In the genomic region with DNA sequence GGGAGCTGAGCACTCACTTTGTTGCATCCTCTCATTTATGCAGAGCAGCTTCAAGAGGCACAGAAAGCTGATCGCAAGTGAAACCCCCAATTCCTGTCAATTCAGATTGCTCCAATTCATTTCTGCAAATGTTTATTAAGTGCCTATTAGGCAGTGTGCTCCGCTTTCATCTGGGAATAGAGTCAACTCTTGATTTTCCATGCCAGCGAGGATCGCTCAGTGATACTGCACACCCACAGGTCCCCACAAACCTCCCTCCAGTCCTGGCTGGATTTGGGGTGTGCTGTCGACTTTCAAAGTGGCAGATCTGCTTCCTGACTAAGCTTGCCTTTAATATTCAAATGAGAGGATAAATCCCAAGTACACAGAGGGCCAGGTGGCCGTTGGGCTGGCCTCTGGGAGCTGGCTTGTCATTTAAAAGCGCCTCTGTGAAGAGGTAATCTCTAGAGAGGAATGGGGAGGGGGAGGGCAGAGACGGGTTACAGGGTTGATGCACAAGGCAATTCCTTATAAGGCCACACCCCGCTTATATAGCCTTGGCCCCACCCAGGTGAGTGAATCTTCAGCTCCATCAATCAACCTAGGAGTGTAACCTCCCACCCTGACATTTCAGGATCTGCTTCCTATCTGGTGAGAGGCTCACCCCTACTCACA, we compare ENCODE assay signal across 14 mouse cellular contexts.
DNase-seq lines count a peak whose midpoint lies in the region; ATAC-seq and TF ChIP-seq lines count a peak whose summit lies in the region.
"Had no signal": no experiment of that assay in that cellular context is flagged by ENCODE, and none has a peak within 500 bp of the region (broad histone marks: within the 10 kb centered on the region; RNA-seq: fewer than 3 reads in every experiment).

No protein-coding gene starts in this region.

- H3K4me3 ChIP-seq in heart, embryonic 11.5 days (ENCODE audit: low read depth, low read length) = no peak overlapping the region
- H3K4me3 ChIP-seq in E14TG2a.4 (replicated peaks; ENCODE audit: low read length) = peak overlapping the region; percentile 35; the same call in 1 of the 2 replicates
- H3K4me3 ChIP-seq in embryonic facial prominence, embryonic 14.5 days (ENCODE audit: low read depth, low read length) = no peak overlapping the region
- no peak overlapping the region for H3K4me3 ChIP-seq in intestine, embryonic 16.5 days (ENCODE audit: low read length)
- H3K4me3 ChIP-seq: embryonic facial prominence, embryonic 13.5 days had no signal

- DNase-seq in heart, postnatal 25 days (ENCODE audit: low spot score) = no peak
- DNase-seq in embryonic facial prominence, embryonic 14.5 days (ENCODE audit: low spot score) = peak; percentile 37
- DNase-seq in cerebellum, adult 9-11 months = no peak
- DNase-seq in frontal cortex, postnatal 10 days (ENCODE audit: low spot score in 2 of 2) = no peak
- DNase-seq: cerebellum, adult 8-10 months; kidney, adult 18-20 months; liver; lung, postnatal 10 days; thymus, postnatal 14 days had no signal

- TF ChIP-seq CTCF in E14TG2a.4 (conservative IDR thresholded peaks at IDR 0.05; ENCODE audit: low read length) = no peak

- H3K4me1 ChIP-seq in heart, embryonic 11.5 days (ENCODE audit: control insufficient read depth, insufficient read depth, low read length) = peaks cover 61% of the 10 kb centered on the region
- H3K4me1 ChIP-seq in E14TG2a.4 (replicated peaks; ENCODE audit: low read depth, low read length) = peaks cover 75% of the 10 kb centered on the region
- no peaks in the 10 kb centered on the region for H3K4me1 ChIP-seq in embryonic facial prominence, embryonic 14.5 days (ENCODE audit: control insufficient read depth, insufficient read depth, low read length)
- H3K4me1 ChIP-seq in intestine, embryonic 16.5 days (ENCODE audit: control insufficient read depth, insufficient read depth, low read length) = peaks cover 16% of the 10 kb centered on the region
- H3K4me1 ChIP-seq: embryonic facial prominence, embryonic 13.5 days had no signal

- no peak overlapping the region for H3K4me2 ChIP-seq in heart, embryonic 11.5 days
- no peak overlapping the region for H3K4me2 ChIP-seq in embryonic facial prominence, embryonic 14.5 days (ENCODE audit: low read depth, low read length)
- H3K4me2 ChIP-seq in intestine, embryonic 16.5 days (ENCODE audit: low read depth, low read length) = no peak overlapping the region
- H3K4me2 ChIP-seq: embryonic facial prominence, embryonic 13.5 days had no signal

- no peaks in the 10 kb centered on the region for H3K9me3 ChIP-seq in heart, embryonic 11.5 days (replicated peaks; ENCODE audit: control insufficient read depth, low read length)
- H3K9me3 ChIP-seq in E14TG2a.4 (ENCODE audit: low read length) = no peaks in the 10 kb centered on the region
- no peaks in the 10 kb centered on the region for H3K9me3 ChIP-seq in embryonic facial prominence, embryonic 14.5 days (ENCODE audit: control insufficient read depth, low read length)
- no peaks in the 10 kb centered on the region for H3K9me3 ChIP-seq in intestine, embryonic 16.5 days (ENCODE audit: control insufficient read depth, low read length)
- H3K9me3 ChIP-seq: embryonic facial prominence, embryonic 13.5 days had no signal

- no peak overlapping the region for H3K9ac ChIP-seq in heart, embryonic 11.5 days (ENCODE audit: low read depth, low read length)
- H3K9ac ChIP-seq in embryonic facial prominence, embryonic 14.5 days (ENCODE audit: low read depth, low read length) = no peak overlapping the region
- no peak overlapping the region for H3K9ac ChIP-seq in intestine, embryonic 16.5 days (ENCODE audit: low read depth, low read length)
- H3K9ac ChIP-seq: embryonic facial prominence, embryonic 13.5 days had no signal

- ATAC-seq in heart, embryonic 11.5 days (replicated peaks; ENCODE audit: insufficient number of reproducible peaks, low FRiP score, low TSS enrichment) = no peak
- peak; percentile 45 for ATAC-seq in embryonic facial prominence, embryonic 14.5 days (ENCODE audit: low read depth)
- ATAC-seq in intestine, embryonic 16.5 days = 0 out of 2 replicates have a peak, but pooled peaks have one; percentile 46
- ATAC-seq in megakaryocyte progenitor cell, adult 5-6 weeks (replicated peaks; ENCODE audit: poor library complexity) = no peak

- peaks cover 3% of the 10 kb centered on the region; the same call in 1 of the 2 replicates for H3K36me3 ChIP-seq in heart, embryonic 11.5 days (ENCODE audit: control insufficient read depth, insufficient read depth, low read length)
- peaks cover 56% of the 10 kb centered on the region for H3K36me3 ChIP-seq in E14TG2a.4 (ENCODE audit: insufficient read depth, low read length)
- H3K36me3 ChIP-seq in embryonic facial prominence, embryonic 14.5 days (ENCODE audit: control insufficient read depth, insufficient read depth, low read length) = 0 out of 2 replicates have a peak, but pooled peaks cover 6% of the 10 kb centered on the region
- H3K36me3 ChIP-seq in intestine, embryonic 16.5 days (ENCODE audit: control insufficient read depth, insufficient read depth, low read length) = no peaks in the 10 kb centered on the region

- H3K27me3 ChIP-seq in heart, embryonic 11.5 days (ENCODE audit: control insufficient read depth, insufficient read depth, low read length) = no peaks in the 10 kb centered on the region
- H3K27me3 ChIP-seq in E14TG2a.4 (ENCODE audit: insufficient read depth, low read length) = no peaks in the 10 kb centered on the region
- no peaks in the 10 kb centered on the region for H3K27me3 ChIP-seq in embryonic facial prominence, embryonic 14.5 days (replicated peaks; ENCODE audit: control insufficient read depth, insufficient read depth, low read length)
- H3K27me3 ChIP-seq in intestine, embryonic 16.5 days (replicated peaks; ENCODE audit: control insufficient read depth, insufficient read depth, low read length) = no peaks in the 10 kb centered on the region
- H3K27me3 ChIP-seq: embryonic facial prominence, embryonic 13.5 days had no signal

- WGBS in heart, embryonic 11.5 days (ENCODE audit: insufficient replicate concordance) = 59% methylated on average over 9 of the region's 9 CpGs
- WGBS in embryonic facial prominence, embryonic 14.5 days = 66% methylated on average over 9 of the region's 9 CpGs
- 48% methylated on average over 9 of the region's 9 CpGs for WGBS in intestine, embryonic 16.5 days

- peak overlapping the region; percentile 54 for H3K27ac ChIP-seq in heart, embryonic 11.5 days (ENCODE audit: low read depth, low read length)
- no peak overlapping the region for H3K27ac ChIP-seq in embryonic facial prominence, embryonic 14.5 days (replicated peaks; ENCODE audit: low read depth, low read length)
- H3K27ac ChIP-seq in intestine, embryonic 16.5 days (ENCODE audit: low read length) = no peak overlapping the region
- H3K27ac ChIP-seq: embryonic facial prominence, embryonic 13.5 days had no signal

- intact Hi-C loops in heart, postnatal 25 days (cut with DNase I) = no loop called here

Comparison
In these comparisons a context has a peak if more than half of its experiments do, and no peak if none do; other contexts are left out.
1. ATAC-seq: peak in embryonic facial prominence, embryonic 14.5 days (single experiment) and intestine, embryonic 16.5 days (single experiment); none in heart, embryonic 11.5 days (single experiment) and megakaryocyte progenitor cell, adult 5-6 weeks (single experiment).